Comparison of ENCODE assay signal across 8 mouse cellular contexts in genomic region chr15:28158771-28159489, GRCm38 (mm10). TPM values are rescaled to one million over a fixed set of nuclear protein-coding genes. Genes with fewer than 3 reads are reported as not detected.
DNase-seq lines count a peak whose midpoint lies in the region; ATAC-seq and TF ChIP-seq lines count a peak whose summit lies in the region.

No protein-coding gene starts in this region.

- H3K79me2 ChIP-seq in macrophage (ENCODE audit: inconsistent target): no peaks in the 10 kb centered on the region

- intact Hi-C loops in gastrocnemius, adult 2 months (cut with DNase I): loop anchor here (5.0 to 10.0 kb wide), 2 partner anchors 124 to 237 kb away; no protein-coding TSS in a partner anchor

- peak overlapping the region; percentile 68 for H3K4me3 ChIP-seq in gastrocnemius, adult 2 months
- H3K4me3 ChIP-seq in hindbrain, embryonic 14.5 days (replicated peaks; ENCODE audit: low read length): peak overlapping the region; percentile 28
- H3K4me3 ChIP-seq in macrophage (ENCODE audit: inconsistent target): peak overlapping the region; percentile 49

- WGBS in hindbrain, embryonic 14.5 days: 3% methylated on average over 19 of the region's 19 CpGs
- WGBS in macrophage (ENCODE audit: missing documents): 4% methylated on average over 19 of the region's 19 CpGs

- no peak for TF ChIP-seq CTCF in gastrocnemius, adult 2 months (IDR thresholded peaks at IDR 0.05)

- no peaks in the 10 kb centered on the region for H3K9me3 ChIP-seq in hindbrain, embryonic 14.5 days (ENCODE audit: control insufficient read depth, low read length)

- peak overlapping the region; percentile 4; the same call in 1 of the 2 replicates for H3K9ac ChIP-seq in hindbrain, embryonic 14.5 days

- peak; percentile 44 for DNase-seq in ZHBTc4 (ENCODE audit: low read depth, low spot score)
- DNase-seq in cerebellum, postnatal 10 days: peak; percentile 81 to 84
- DNase-seq in gastrocnemius, adult 2 months: peak; percentile 81
- DNase-seq in hindbrain, embryonic 14.5 days (ENCODE audit: low spot score): peak; percentile 43
- DNase-seq in left cerebral cortex, adult 8-10 months (ENCODE audit: low spot score in 2 of 2): peak; percentile 16 to 39
- peak; percentile 63 to 75 for DNase-seq in right cerebral cortex, postnatal 10 days (ENCODE audit: low spot score in 2 of 2)

- peak overlapping the region; percentile 50 for H3K27ac ChIP-seq in gastrocnemius, adult 2 months
- no peak overlapping the region for H3K27ac ChIP-seq in hindbrain, embryonic 14.5 days
- 0 out of 2 replicates have a peak overlapping the region, but pooled peaks have one; percentile 12 for H3K27ac ChIP-seq in macrophage

- H3K4me2 ChIP-seq in hindbrain, embryonic 14.5 days (replicated peaks): peak overlapping the region; percentile 51

- peaks cover 15% of the 10 kb centered on the region for H3K4me1 ChIP-seq in hindbrain, embryonic 14.5 days (replicated peaks; ENCODE audit: control insufficient read depth, insufficient read depth, low read length)

- no peaks in the 10 kb centered on the region for H3K36me3 ChIP-seq in hindbrain, embryonic 14.5 days (replicated peaks; ENCODE audit: control insufficient read depth, insufficient read depth)
- H3K36me3 ChIP-seq in macrophage (ENCODE audit: inconsistent target): no peaks in the 10 kb centered on the region

- H3K27me3 ChIP-seq in hindbrain, embryonic 14.5 days (ENCODE audit: control insufficient read depth, insufficient read depth, low read length): no peaks in the 10 kb centered on the region

- no peak for ATAC-seq in hindbrain, embryonic 14.5 days (ENCODE audit: low FRiP score)
- no peak for ATAC-seq in erythroid progenitor cell, adult 5-6 weeks (replicated peaks; ENCODE audit: low FRiP score, poor library complexity, severe bottlenecking)

RNA-seq across cellular contexts. Expression of gene Dnah5, which starts 44.6 kb away (rescaled TPM):
- not detected for total RNA-seq in gastrocnemius, adult 2 months (2021)
- polyA plus RNA-seq in hindbrain, embryonic 14.5 days (2014; fragmentation: Nextera tagmentation; extraction: Ambion mirVana): 0.33 and 0.40 TPM in 2 replicates
- total RNA-seq in left cerebral cortex, adult 8-10 months (2022): 1 to 10 TPM; 2.0 to 2.6 (median 2.3) TPM
- not detected for total RNA-seq in macrophage (2018; cell fraction: chromatin; rRNA removed)
- under 1 TPM in 10 of 26 experiments, not detected in 16; under 0.01 to 0.04 (median under 0.01) TPM for total RNA-seq in macrophage (2018; cell fraction: cytosol; rRNA removed)
- under 1 TPM in 7 of 26 experiments, not detected in 19; 0.04 to 0.06 (median 0.06) TPM for total RNA-seq in macrophage (2018; cell fraction: nucleus; rRNA removed)
- not detected in 3 replicates for polyA plus RNA-seq in macrophage (2018)
- total RNA-seq in erythroid progenitor cell, adult 5-6 weeks (2015; ENCODE audit: low replicate concordance): not detected in 2 replicates
- not detected in 2 replicates for total RNA-seq in erythroid progenitor cell, adult 5-6 weeks (2017; ENCODE audit: low replicate concordance)

Comparison
In these comparisons a context has a peak if more than half of its experiments do, and no peak if none do; other contexts are left out.
1. DNase-seq: peak in every context shown above with its lines; median percentile 82 in cerebellum, postnatal 10 days; 81 in gastrocnemius, adult 2 months; 69 in right cerebral cortex, postnatal 10 days; 44 in ZHBTc4; 43 in hindbrain, embryonic 14.5 days; 28 in left cerebral cortex, adult 8-10 months.